Mouse (Mus musculus): ENCODE data around the gene Smg6.

GRCm38 (mm10) chr11:75118141-75118540, 192.5 kb downstream of the Smg6 start:
- TF ChIP-seq EP300 (IDR thresholded peaks at IDR 0.05; ENCODE audit: low read depth) (no peak), CTCF (IDR thresholded peaks at IDR 0.05; ENCODE audit: low read depth) (no peak)
